Mouse (Mus musculus) common myeloid progenitor, adult 5-6 weeks (primary cell): ENCODE results near the gene Hap1. TPM values are rescaled to one million over a fixed set of nuclear protein-coding genes. Genes with fewer than 3 reads are reported as not detected.
"Not testable (repeated sequence)": the region's sequence is repeated elsewhere in the genome, so short reads cannot be mapped to it uniquely, and the experiment has no call there.

Experiments used
- ATAC-seq: replicated peaks from 2 replicates; pipeline ENCODE4 v1.8.0; 2016; ENCODE audit warnings: low read depth, mild to moderate bottlenecking, moderate TSS enrichment, inconsistent platforms; ENCODE audit not compliant: poor library complexity, severe bottlenecking
- total RNA-seq: library from RNA; stranded (forward); fragments of 200-1000, 187-1606 nt; gene quantifications from 2 replicates; pipeline ENCODE4 v1.2.3, GENCODE M21; 2017

Gene Hap1
- total RNA-seq, 1 experiment from 2014 or later: not detected

DNA sequence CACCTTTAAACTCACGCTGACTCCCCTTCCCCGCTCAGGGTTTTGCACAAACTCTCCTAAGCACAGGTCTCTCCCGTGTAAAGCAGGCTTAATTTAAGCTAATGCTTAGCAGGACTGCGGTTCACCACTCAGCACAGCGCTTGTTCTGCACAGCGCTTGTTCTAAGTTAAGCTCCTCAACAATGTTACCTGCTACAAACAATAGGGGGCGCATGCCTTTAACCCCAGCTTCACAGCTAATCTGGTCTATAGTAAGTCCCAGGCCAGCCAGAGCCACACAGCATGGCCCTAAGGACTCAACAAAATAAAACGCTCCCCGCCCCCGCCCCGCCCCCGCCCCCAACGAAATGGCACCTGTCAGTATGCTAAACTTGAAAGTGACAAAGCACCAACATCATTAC lies 5.1 kb upstream of the Hap1 start:
- ATAC-seq: peak; percentile 42; the same call in 1 of the 2 replicates

DNA sequence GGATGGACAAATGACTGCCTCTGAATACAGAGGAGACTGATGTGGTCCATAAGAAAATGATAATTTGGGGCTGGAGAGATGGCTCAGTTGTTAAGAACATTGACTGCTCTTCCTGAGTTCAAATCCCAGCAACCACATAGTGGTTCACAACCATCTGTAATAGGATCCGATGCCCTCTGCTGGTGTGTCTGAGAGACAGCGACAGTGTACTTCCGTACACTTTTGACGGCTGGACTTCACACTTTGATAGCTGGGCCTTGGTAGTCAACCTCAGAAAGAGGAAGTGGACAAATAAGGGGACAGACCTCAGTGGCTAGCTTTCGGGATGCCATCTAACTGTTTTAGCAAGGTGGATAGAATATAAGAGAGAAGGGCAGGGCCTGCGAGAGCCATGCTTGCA lies 4.2 kb upstream of the Hap1 start:
- no peak for ATAC-seq

DNA sequence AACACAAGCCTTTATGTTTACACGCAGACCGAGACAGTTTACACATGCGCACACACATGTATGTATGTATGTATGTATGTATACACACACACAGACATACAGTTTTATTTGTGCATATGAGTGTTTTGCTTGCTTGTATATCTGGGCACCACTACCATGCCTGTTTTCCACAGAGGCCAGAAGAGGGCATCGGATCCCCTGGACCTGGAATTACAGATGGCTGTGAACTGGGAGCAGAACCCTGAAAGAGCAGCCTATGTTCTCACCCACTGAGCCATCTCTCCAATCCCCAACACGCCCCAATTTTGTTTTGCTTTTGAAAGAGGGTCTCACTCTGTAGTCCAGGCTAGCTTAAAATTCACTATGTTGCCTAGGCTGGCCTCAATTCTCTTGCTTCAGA lies 1.5 kb upstream of the Hap1 start:
- ATAC-seq: no peak

DNA sequence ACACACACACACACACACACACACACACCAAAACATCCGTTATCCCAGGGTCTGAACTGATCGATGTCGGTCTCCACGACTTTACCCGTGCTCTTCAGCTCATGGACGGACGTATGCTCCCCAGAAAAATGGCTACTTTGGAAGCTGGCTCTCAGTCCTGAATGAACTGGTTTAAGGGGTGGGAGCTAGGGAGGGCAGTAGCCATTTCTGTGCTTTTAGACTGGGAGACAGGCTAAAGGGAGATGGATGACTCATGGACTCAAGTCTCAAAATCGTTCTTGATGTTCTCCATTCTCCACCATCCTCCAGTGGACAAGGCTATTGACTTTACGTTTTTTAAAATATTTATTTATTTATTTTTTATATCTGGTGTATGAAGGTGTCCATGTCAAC lies 887 bp upstream of the Hap1 start:
- no peak for ATAC-seq

DNA sequence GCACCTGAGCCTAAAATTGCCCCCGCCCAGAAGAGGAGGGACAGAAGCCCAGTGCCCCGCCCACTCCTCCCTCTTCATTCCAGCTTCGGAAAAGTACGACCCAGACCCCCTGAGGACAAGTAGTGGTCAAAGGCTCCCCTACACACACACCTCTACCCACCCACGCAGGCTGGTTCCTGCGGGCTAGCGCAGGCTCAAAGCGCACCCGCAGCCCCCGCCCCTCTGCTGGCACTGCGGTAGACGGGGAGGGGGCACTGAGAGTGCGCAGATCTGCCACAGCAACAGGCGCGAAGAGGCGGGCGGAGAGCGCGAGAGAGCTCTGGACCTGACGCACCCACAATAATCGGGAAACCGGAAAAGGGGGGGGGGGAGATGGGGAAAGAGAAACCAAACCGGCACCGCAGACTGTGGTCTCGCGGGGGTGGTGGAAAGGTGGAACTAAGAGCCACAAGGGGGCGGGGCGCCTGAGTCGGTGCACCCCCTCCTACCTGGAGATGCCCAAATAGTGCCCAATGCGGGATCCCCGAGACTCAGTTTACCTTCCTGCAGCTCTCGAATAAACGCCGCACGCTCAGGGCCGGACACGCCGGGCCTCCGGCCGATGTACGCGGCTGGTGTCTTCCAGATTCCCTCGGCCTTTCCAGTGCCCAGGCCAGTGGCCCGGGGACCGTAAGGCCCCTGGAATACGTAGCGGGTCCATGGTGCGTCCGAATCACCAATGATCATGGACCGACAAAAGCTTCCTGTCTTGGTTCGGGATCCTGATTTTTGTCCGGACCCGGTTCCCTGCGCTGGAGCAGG lies 577 bp downstream of the Hap1 start:
- ATAC-seq: peak; percentile 62

DNA sequence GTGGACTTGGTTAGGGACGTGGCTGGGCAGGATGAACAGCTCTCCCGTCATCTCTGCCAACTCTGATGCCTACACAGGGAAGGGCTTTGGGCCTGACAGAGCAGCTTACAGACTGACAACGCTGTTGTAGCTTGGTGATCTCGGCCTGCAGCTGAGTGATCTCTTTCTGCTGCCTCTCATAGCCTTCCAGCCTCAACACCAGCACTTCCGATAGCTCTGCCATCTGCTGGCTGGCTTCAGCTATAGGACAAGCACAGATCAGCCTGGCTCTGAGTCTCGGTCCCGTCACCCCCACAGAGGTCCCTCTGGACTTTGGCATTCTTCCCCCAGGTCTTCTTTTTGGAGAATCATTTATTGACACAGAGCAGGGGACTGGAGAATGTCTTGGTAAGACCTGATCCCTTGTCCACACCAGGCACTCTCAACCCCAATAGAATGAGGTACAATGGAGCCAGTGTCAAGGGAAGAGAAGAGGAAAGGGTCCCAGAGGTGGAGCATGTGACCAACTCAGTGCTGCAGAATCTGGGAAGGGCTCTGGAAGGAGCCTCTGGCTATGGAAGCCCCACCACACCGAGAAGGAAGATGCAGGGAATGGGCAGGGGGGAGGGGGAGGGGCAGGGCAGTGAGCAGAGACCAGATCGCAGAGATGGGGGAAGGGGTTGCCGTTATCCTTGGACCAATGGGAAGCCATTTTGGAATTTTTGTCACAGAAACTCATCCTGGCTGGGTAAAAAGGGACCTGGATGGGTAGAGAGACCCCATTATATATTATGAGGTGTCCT lies 3.7 kb downstream of the Hap1 start:
- ATAC-seq: 0 out of 2 replicates have a peak, but pooled peaks have one; percentile 37

DNA sequence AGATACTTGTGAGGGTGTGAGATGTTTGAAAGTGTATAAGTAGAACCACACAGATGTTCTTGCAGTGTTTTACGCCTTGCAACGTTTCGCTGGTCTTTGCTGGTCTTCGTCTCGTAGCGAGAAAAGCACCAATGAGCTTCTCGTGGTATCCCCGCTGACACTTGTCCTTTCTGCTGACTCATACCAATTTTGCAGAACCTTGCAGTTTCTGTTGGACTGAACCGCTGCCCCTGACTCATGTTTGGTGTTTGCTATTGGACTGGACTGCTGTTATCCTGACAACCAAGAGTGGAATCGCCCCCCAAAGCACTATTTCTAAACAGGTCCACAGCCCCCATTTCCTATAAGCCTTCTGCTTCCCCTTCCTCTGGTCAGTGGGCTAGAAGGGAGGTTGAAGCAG lies 11.7 kb downstream of the Hap1 start:
- no peak for ATAC-seq

DNA sequence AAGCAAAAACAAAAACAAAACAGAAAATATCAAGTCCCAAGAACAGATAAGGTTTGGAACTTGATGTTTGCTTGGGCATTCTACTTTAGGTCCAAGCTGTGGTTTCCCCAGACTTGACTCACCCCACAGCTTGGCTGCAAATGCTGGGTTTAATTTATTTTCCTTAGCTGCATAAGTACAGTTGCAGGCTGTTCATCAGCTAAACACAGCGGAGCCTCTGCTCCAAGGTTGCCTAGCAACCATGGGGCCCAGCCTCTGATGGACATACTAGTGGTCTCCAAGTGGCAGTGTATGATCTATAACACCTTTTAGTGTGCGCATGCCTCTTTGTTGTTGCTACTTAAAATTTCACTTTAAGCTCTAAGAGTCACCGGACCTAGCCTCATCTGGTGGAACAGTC lies 20.2 kb downstream of the Hap1 start:
- no peak for ATAC-seq

DNA sequence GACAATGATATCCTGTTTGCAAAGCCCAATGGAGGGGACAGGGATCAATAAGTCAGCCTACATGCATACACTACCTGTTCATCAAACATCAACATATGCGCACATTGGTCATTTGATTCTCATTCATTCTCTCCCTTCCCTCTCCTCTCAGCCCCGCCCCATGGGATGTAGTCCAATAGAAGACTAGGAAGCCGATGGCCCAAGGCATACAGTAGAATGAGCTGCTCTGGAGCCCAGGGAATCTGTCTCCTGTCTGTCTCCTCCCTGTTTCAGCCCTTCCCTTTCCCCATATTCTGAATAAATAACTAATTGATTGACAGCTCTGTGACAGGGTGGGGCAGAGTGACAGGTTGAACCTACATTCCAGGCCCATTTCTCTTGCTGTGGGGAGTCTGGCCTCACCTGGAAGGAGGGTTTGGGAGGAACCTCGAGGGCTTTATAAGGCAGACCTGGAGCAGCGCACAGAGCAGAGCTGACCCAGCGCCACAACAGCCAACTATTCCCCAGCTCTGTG lies 21.9 kb downstream of the Hap1 start, which contains the start of gene Gast:
Gast (plus strand) TSS at position 464 of the 514 bp plus-strand sequence.
- no peak for ATAC-seq

DNA sequence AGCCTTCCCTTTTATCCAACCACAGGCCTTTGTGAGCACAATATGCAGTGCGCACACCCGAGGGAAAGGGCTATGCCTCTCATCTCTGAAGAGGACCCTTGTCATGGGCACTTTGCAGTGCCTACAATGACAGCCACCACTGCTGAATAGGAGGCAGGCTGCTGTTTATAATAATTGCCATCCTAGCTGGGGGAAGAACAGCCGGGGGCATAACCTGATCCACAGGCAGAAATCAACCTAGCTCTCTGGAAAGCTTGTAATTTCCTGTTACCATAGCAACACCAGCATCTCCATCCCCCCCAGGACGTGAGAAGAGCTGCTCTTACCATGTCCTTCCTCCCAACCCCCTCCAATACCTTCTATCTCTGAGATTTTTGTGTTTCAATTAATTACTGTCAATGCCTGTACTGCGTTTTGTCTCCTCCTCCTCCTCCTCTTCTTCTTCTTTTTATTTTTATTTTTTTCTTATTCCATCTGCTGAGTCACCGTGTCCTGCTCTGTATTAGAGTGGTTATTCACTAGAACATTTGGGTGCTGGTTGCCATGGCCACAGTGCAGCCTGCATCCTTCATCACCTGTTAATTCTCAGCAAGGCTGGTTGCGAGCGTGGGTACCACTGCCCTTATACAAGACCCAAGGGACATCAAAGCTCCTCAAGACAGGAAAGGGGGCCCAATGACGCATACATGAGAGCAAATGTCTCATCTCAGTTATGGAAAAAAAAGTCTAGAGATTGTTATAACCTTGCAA lies 23.0 kb downstream of the Hap1 start:
- no peak for ATAC-seq

DNA sequence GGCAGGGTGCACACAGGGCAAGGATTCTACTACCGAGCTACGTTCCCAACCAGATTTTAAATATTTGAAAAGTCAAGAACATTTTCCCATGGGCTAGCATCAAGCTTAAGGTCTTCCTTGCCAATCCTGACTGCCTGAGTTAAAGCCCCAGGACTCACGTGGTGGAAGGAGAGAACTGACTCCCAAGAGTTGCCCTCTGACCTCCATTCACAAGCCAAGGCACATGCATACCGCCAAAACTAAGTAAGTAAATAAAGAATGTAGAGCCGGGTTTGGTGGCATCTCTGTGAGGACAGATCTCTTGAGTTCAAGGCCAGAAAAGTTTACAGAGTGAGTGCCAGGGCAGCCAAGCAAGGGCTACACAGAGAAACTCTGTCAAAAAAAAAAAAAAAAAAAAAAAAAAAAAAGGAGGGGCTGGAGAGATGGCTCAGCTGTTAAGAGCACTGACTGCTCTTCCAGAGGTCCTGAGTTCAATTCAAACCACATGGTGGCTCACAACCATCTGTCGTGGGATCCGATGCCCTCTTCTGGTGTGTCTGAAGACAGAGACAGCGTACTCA lies 25.0 kb downstream of the Hap1 start:
- ATAC-seq: not testable (repeated sequence)

DNA sequence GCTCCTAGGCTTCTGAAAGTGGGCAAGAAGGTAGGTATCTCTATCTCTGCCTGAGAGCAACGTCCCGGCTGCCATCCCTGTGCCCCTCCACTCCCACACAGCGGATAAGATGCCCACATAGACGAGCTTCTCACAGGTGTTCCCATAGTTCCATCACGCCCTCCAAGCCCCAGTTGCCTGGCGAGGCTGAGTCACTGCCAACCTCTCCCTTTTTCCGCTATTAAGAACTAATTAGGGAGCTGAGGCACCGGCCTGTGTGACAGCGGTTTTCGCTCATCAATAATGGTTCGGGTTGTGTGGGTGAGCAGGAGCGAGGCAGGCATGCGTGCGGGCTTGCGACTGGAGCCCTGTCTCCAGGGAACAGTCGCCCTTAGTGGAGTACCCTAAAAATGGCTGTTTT lies 25.7 kb downstream of the Hap1 start:
- ATAC-seq: no peak

DNA sequence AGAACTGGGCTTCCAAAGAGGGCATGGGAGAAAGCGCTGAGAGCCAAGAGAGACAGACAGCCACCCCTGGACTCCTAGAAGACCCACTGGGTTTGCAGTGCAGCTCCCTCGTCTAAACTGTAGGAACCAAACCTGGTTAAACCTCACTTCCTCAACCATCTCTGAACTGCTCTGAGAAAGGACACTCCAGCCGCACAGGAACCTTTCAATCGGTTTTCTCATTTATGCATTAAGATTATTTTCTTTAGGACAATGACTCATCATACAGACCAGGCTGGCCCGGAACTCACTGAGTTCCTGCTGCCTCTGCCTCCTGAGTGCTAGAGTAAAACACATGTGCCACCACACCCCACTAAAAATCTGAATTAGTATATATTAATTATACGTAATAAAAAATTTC lies 28.2 kb downstream of the Hap1 start:
- ATAC-seq: no peak

DNA sequence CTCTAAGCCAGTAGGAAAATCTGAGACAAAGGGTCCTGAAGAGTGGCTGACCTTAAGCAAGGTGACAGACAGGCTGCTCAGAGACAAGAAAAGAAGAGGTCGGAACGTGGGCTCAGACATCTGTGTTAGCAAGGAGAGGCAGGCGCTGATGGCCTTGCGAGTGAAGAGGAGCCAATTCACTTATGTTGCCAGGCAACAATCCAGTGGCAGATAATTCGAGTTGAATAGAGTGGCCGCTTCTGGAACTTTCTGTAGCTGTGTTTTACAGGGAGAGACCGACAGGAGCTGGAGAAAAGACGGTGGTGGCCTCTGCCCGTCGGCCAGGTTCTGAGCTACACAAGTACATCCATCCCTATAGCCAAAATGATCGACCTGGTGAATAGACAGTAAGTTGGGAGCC lies 28.6 kb downstream of the Hap1 start:
- no peak for ATAC-seq

DNA sequence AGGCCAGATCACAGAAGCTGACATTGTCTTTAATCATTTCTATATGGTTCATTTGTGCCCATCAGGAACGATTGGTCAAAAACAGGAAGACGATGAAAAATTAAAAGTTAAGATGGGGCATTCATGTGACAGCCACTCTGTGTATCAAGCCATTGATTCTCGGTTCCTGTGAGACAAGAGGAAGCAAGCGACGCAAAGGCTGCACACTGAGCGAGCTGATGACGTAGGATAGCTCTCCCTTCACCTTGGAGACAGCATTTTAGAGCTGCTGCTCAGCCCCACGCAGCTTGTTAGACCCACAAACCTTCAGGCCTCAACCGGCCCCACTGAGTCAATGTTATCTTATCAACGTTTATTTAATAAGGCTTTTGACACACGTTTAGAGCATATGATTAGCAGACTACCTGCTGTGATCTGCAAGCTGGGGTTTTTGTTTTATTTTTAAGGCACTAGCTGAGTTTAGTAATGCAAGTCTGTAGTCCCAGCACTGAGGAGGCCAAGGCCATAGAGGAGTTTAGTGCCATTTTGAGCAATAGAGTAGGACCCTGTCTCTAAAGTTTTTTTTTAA lies 30.8 kb downstream of the Hap1 start:
- ATAC-seq: no peak

DNA sequence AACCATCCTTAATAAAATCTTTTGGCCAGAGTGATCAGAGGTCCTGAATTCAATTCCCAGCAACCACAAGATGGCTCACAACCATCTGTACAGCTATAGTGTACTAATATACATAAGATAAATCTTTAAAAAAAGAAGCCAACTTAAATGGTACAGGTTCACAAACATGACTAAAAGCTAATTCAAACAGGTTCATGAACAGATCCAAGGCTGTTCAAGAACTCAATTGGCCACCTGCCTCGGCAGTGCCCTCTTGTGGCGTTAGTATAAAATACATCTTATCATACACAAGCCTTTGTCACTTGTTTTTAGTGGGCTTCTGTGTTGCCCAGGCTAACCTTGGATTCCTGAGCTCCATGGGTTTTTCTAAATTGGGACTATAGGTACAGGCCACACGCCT lies 32.4 kb downstream of the Hap1 start:
- 0 out of 2 replicates have a peak, but pooled peaks have one; percentile 10 for ATAC-seq

DNA sequence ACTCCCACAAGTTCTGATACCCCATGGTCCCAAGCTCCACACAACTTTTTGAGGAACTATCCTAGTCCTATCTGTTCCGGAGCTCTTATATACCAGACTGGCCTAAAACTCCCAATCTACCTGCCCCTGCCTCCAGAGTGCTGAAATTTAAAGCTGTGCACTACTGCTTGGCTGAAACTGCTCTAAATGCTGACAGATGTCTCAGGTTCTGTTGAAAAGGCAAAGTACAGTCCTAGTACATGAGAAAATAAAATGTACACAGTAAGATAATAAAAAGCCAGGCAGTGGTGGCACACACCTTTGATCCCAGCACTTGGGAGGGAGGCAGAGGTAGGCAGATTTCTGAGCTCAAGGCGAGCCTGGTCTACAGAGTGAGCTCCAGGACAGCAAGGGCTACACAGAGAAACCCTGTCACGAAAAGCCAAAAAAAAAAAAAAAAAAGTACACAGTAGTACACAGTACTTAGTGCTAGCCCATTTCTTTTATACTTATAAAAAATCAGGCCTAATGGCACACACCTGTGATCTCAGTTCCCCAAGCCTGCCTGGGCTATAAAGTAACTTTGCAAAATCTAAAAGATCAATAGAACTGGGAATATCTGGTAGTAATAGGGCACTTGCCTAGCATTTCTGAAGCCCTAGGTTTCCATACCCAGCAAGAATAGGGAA lies 33.2 kb downstream of the Hap1 start:
- no peak for ATAC-seq

DNA sequence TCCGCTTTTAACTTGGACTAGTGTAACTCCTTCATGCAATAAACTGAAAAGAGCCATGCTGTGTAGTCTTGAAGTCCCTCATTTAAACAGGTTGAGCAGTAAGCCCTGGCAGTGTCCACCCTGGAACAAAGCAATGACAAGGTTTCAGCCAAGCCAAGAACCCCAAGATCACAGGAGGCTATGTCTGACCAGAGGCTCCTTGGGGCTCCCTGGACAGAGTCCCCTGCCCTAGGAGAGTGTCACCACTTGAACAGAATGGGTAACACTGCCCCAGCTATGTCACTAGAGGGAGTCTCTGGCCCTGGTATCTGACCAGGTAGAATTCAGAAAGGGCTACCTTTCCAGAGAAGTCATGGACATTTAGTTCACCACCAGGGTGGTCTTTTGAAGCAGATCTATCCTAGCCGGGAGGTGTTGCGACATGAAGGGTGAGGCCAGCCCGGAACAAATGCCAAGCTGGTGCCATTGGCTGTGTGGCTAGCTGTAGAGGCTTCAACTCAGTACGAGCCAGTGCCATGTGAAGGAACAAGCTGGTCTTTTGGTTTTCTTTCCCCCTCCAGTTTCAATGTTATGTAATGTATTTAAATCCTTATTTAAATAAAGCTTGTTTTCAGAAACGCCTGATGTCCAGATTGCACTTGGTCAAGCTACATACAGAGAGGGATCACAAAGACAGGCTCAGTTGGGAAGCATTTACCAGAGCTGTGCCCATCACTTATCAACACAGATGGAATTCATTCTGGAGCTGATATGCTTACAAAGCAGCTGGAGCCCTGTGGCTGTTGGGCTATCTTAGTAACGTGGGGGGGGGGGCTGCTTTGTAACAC lies 34.2 kb downstream of the Hap1 start:
- not testable (repeated sequence) for ATAC-seq
